Mouse (Mus musculus) kidney, postnatal 0 days (tissue): ENCODE results near the gene Wdr19. TPM values are rescaled to one million over a fixed set of nuclear protein-coding genes. Genes with fewer than 3 reads are reported as not detected.
"Not testable (repeated sequence)": the region's sequence is repeated elsewhere in the genome, so short reads cannot be mapped to it uniquely, and the experiment has no call there.

Experiments
- ATAC-seq: fragments of 200-750 bp; cut with Nextera tagmentation; replicated peaks from 2 replicates; pipeline ENCODE4 v1.8.0; 2017; ENCODE audit warnings: low read depth, moderate number of reproducible peaks, moderate TSS enrichment, moderate library complexity; ENCODE audit not compliant: low FRiP score
- DNase-seq: peaks from one replicate; pipeline ENCODE4 v3.0.0-alpha.2; 2016; ENCODE audit warnings: low spot score
- H3K27ac ChIP-seq: fragments of 300-500 bp; sonication (generic); 2 replicates; pipeline ENCODE4 v1.5.1; 2014; ENCODE audit warnings: mild to moderate bottlenecking
- H3K27me3 ChIP-seq: fragments of 300-500 bp; sonication (generic); 2 replicates; pipeline ENCODE4 v1.6.1; 2014; ENCODE audit warnings: low read length, mixed read lengths; ENCODE audit not compliant: insufficient read depth
- H3K36me3 ChIP-seq: fragments of 300-500 bp; sonication (generic); 2 replicates; pipeline ENCODE4 v1.6.1; 2014; ENCODE audit warnings: low read length, mixed read lengths; ENCODE audit not compliant: insufficient read depth
- H3K4me1 ChIP-seq: fragments of 300-500 bp; sonication (generic); replicated peaks from 2 replicates; pipeline ENCODE4 v1.6.1; 2014; ENCODE audit warnings: antibody characterized with exemption, low read length, mixed read lengths; ENCODE audit not compliant: insufficient read depth
- H3K4me2 ChIP-seq: fragments of 300-500 bp; sonication (generic); 2 replicates; pipeline ENCODE4 v1.6.1; 2014; ENCODE audit warnings: mild to moderate bottlenecking, low read length, moderate library complexity, mixed read lengths
- H3K4me3 ChIP-seq: fragments of 300-500 bp; sonication (generic); replicated peaks from 2 replicates; pipeline ENCODE4 v1.5.1; 2014; ENCODE audit warnings: low read depth, low read length
- H3K9ac ChIP-seq: fragments of 300-500 bp; sonication (generic); 2 replicates; pipeline ENCODE4 v1.6.1; 2014; ENCODE audit warnings: low read depth, low read length
- H3K9me3 ChIP-seq: fragments of 300-500 bp; sonication (generic); replicated peaks from 2 replicates; pipeline ENCODE4 v1.6.1; 2016; ENCODE audit warnings: low read length, inconsistent platforms, mixed read lengths
- CTCF ChIP-seq: IDR thresholded peaks from 2 replicates; pipeline ENCODE4 v1.5.1; 2016; ENCODE audit warnings: antibody characterized with exemption, low read depth, mild to moderate bottlenecking, moderate library complexity
- WGBS: fragments of 180-500 bp; shearing (Covaris S2); extraction: QIAGEN DNeasy Blood & Tissue Kit; methylation state at CpG from one replicate; pipeline ENCODE4 v1.1.7; 2014; 5-methylcytosine and 5-hydroxymethylcytosine counted together
- polyA plus RNA-seq: library from polyadenylated mRNA; unstranded; fragments of >200 nt; fragmentation: Nextera tagmentation; extraction: Ambion mirVana; gene quantifications from 2 replicates; pipeline ENCODE4 v1.2.1, GENCODE M21; 2015

The Wdr19 gene
- polyA plus RNA-seq, 1 experiment from 2014 or later: 10.2 TPM

DNA sequence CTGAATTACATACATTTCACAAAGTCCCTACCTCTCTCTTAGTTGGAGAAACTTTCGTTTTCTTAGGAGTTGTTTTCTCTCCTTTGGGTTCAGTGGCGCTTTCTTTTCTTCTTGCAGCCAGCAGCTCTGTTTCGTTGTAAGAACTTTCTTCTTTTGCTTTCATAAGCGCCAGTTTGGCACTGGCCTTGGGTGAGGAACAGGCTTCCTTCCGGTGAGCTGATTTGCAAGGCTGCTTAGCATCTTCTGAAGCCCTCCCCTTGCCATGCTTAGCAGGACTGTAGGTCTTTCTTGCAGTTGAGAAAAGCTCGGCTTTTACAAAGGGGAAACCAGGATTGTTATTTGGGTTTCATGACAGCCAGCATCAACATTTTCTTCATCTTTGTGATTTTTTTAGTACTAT, 94.1 kb downstream of the Wdr19 start:
- TF ChIP-seq CTCF: no peak
- no peak overlapping the region for H3K27ac ChIP-seq
- H3K9me3 ChIP-seq: no peaks in the 10 kb centered on the region
- H3K4me2 ChIP-seq: no peak overlapping the region
- no peaks in the 10 kb centered on the region for H3K4me1 ChIP-seq
- 91% methylated on average over 6 of the region's 6 CpGs for WGBS
- DNase-seq: no peak
- ATAC-seq: no peak
- no peaks in the 10 kb centered on the region for H3K27me3 ChIP-seq
- H3K4me3 ChIP-seq: no peak overlapping the region
- peaks cover 37% of the 10 kb centered on the region for H3K36me3 ChIP-seq
- H3K9ac ChIP-seq: no peak overlapping the region

DNA sequence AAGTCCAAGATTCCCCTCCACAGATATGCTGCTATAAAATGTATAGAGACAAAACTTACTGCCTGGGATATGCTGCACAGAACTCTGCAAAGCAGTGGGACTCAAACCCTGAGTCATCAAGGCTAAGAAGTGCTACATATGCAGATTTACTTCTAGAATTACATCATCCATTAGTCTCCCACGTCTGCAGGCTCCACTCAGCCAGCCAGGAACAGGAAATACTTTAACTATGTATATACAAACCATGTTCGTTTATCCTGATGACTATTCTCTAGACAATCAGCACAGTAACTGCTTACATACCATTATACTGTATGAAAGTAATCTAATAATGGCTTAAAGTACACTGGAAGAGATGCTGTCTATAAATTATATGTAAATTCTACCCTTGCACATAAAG, 94.8 kb downstream of the Wdr19 start:
- Histone ChIP-seq H3K27ac (no peak overlapping the region), H3K4me3 (no peak overlapping the region), H3K4me1 (no peaks in the 10 kb centered on the region), H3K9me3 (no peaks in the 10 kb centered on the region), H3K4me2 (no peak overlapping the region), H3K36me3 (peaks cover 34% of the 10 kb centered on the region), H3K9ac (no peak overlapping the region), H3K27me3 (no peaks in the 10 kb centered on the region)
- no peak for ATAC-seq
- no peak for TF ChIP-seq CTCF
- WGBS: 31% methylated on average over 2 of the region's 2 CpGs
- DNase-seq: no peak

DNA sequence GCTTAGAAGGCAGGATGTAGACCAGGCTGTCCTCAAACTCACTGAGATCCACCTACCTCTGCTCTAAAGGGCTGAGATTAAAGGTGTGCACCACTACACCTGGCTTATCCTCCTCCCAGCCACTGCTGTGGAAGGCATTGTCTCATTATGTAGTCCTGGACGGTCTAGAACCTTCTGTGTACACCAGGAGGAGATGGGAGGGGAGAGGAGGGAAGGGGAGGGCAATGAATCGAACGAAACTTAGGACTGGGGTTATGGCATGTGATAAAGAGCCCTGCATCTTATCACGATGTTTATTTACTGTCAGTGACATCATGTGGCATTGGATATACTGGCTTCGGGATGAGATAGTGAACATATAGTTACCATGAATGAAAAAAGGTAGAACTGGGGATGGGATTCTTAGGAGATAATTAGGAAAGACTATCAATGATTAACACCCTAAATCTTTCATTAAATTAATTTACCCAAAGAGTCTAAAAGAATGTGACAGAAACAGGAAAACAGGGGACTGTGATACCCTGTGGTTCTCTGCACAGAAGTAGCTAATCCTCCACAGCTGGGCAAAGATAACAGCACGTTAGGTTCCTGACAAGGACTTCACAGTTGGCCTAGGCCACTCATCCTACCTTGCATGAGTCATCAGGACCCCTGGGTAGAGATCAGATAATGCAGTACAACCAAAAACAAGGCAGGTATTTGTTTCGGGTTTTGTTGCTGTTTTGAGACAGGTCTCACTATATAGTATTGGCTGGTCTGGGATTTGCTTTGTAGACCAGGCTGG, 98.9 kb downstream of the Wdr19 start:
- 86% methylated on average over 7 of the region's 7 CpGs for WGBS
- no peak for TF ChIP-seq CTCF
- Histone ChIP-seq H3K27me3 (no peaks in the 10 kb centered on the region), H3K9ac (no peak overlapping the region), H3K9me3 (no peaks in the 10 kb centered on the region), H3K27ac (no peak overlapping the region), H3K4me2 (no peak overlapping the region), H3K4me1 (no peaks in the 10 kb centered on the region), H3K36me3 (peaks cover 28% of the 10 kb centered on the region), H3K4me3 (no peak overlapping the region)
- ATAC-seq (no peak), DNase-seq (no peak)

DNA sequence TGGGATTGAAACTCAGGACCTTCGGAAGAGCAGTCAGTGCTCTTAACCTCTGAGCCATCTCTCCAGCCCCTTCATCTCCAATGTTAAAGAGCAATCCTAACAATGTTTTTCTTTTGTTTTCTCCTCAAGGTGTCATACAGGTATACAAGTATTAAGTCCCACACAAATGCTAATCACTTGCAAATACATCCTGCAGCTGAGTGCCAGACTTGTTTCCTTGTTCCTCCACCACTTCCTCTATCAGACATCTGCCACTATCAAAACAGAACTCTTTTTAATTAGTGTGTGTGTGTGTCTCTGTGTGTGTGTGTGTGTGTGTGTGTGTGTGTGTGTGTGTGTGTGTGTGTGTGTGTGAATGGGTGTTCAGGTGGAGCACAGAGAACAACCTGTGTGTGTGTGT, 100.1 kb downstream of the Wdr19 start:
- H3K9ac ChIP-seq, H3K4me1 ChIP-seq, DNase-seq, ATAC-seq, H3K27me3 ChIP-seq, H3K4me2 ChIP-seq, H3K4me3 ChIP-seq, H3K27ac ChIP-seq, H3K9me3 ChIP-seq: not testable (repeated sequence)
- 88% methylated on average over 1 of the region's 1 CpGs for WGBS
- peaks cover 31% of the 10 kb centered on the region for H3K36me3 ChIP-seq

DNA sequence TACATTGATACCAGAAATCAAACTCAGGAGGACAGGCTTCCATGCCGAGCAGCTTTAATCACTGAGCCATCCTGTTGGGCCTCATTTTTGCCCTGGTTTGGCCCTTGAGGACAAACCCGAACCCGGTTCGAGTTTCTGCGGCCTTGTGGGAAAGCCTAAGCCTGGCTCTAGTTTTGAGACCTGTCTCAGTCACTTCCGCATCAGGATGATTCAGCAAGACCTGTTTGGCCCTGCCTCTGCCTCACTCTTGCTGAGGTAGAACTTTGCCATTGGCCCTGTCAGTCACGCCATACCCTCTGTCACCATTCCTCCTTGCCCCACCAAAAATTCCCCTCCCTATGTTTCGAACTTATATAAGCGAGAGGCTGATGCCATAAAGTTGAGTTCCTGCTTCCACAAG, 100.6 kb downstream of the Wdr19 start:
- H3K36me3 ChIP-seq: peaks cover 31% of the 10 kb centered on the region
- H3K9me3 ChIP-seq: no peaks in the 10 kb centered on the region
- H3K27ac ChIP-seq: no peak overlapping the region
- H3K4me3 ChIP-seq: no peak overlapping the region
- no peaks in the 10 kb centered on the region for H3K4me1 ChIP-seq
- no peak for TF ChIP-seq CTCF
- ATAC-seq: no peak
- no peak for DNase-seq
- no peaks in the 10 kb centered on the region for H3K27me3 ChIP-seq
- H3K4me2 ChIP-seq: no peak overlapping the region
- 96% methylated on average over 9 of the region's 9 CpGs for WGBS
- H3K9ac ChIP-seq: no peak overlapping the region

DNA sequence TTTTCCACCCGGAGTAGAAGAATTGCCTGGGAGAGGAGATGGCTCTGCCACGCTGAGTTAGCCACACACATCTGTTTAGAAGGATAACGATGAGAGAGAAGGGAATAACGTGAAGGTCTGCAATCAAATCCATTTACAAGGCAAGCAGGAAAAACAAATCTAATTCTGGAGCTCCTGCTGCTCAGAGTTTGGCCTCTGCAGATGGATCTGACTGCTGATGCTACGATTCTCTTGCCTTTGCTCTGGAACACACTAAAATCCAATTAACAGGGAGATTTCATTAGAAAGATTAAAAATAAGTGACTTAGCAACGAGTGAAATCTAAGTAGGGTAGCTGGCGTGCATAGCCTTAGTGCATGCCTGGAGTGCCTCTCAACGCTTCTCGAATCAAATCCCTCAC, 106.0 kb downstream of the Wdr19 start:
- Histone ChIP-seq H3K27me3 (no peaks in the 10 kb centered on the region), H3K36me3 (peaks cover 22% of the 10 kb centered on the region), H3K27ac (no peak overlapping the region), H3K4me3 (no peak overlapping the region), H3K9ac (no peak overlapping the region), H3K9me3 (no peaks in the 10 kb centered on the region), H3K4me2 (no peak overlapping the region), H3K4me1 (no peaks in the 10 kb centered on the region)
- WGBS: 78% methylated on average over 9 of the region's 9 CpGs
- ATAC-seq (no peak), DNase-seq (no peak)
- no peak for TF ChIP-seq CTCF

DNA sequence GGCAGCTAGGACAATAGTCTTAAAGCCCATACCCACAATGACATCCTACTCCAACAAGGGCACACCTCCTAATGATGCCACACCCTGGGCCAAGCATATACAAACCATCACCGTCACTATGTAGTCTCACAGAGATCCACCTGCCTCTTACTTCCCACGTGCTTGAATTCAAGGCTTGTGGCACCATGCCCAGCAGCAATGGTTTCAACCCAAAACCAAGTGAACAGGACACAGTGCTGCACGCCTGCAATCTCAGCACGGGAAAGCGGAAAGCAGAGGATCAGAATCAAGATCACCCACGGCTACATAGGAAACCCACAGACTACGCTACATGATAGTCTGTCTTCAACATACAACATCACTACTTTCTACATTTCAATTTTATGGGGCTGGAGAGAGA, 108.7 kb downstream of the Wdr19 start:
- no peak for TF ChIP-seq CTCF
- no peak overlapping the region for H3K27ac ChIP-seq
- no peaks in the 10 kb centered on the region for H3K9me3 ChIP-seq
- WGBS: 95% methylated on average over 7 of the region's 7 CpGs
- H3K9ac ChIP-seq: no peak overlapping the region
- ATAC-seq (no peak), DNase-seq (no peak)
- H3K4me1 ChIP-seq: no peaks in the 10 kb centered on the region
- H3K36me3 ChIP-seq: peaks cover 17% of the 10 kb centered on the region
- H3K4me3 ChIP-seq: no peak overlapping the region
- H3K27me3 ChIP-seq: no peaks in the 10 kb centered on the region
- H3K4me2 ChIP-seq: no peak overlapping the region
